Mouse (Mus musculus) intestine, postnatal 0 days (tissue): ENCODE measurements at regions not wholly inside any gene's neighbourhood (a gene's known extent, or its start where the extent isn't known, plus 50 kb on each side); places are given as distances from the start of the nearest gene placed in this dataset.

Experiments used
- ATAC-seq: fragments of 200-750 bp; cut with Nextera tagmentation; 2 replicates; pipeline ENCODE4 v1.8.0; 2017; ENCODE audit warnings: mild to moderate bottlenecking, moderate TSS enrichment, moderate library complexity
- H3K27ac ChIP-seq: fragments of 300-500 bp; sonication (generic); 2 replicates; pipeline ENCODE4 v1.5.1; 2014; ENCODE audit warnings: mild to moderate bottlenecking, low read depth, low read length, moderate library complexity
- H3K27me3 ChIP-seq: fragments of 300-500 bp; sonication (generic); replicated peaks from 2 replicates; pipeline ENCODE4 v1.6.1; 2014; ENCODE audit warnings: low read length, mixed read lengths; ENCODE audit not compliant: control insufficient read depth, insufficient read depth
- H3K36me3 ChIP-seq: fragments of 300-500 bp; sonication (generic); 2 replicates; pipeline ENCODE4 v1.6.1; 2014; ENCODE audit warnings: mild to moderate bottlenecking, moderate library complexity; ENCODE audit not compliant: control insufficient read depth, insufficient read depth
- H3K4me1 ChIP-seq: fragments of 300-500 bp; sonication (generic); replicated peaks from 2 replicates; pipeline ENCODE4 v1.6.1; 2014; ENCODE audit warnings: antibody characterized with exemption, low read length, mixed read lengths; ENCODE audit not compliant: control insufficient read depth, insufficient read depth
- H3K4me2 ChIP-seq: fragments of 300-500 bp; sonication (generic); replicated peaks from 2 replicates; pipeline ENCODE4 v1.6.1; 2014; ENCODE audit warnings: low read depth, mild to moderate bottlenecking, moderate library complexity
- H3K4me3 ChIP-seq: fragments of 300-500 bp; sonication (generic); 2 replicates; pipeline ENCODE4 v1.5.1; 2014; ENCODE audit warnings: low read depth, low read length
- H3K9ac ChIP-seq: fragments of 300-500 bp; sonication (generic); 2 replicates; pipeline ENCODE4 v1.6.1; 2014; ENCODE audit warnings: mild to moderate bottlenecking, low read depth, low read length
- H3K9me3 ChIP-seq: fragments of 300-500 bp; sonication (generic); 2 replicates; pipeline ENCODE4 v1.6.1; 2016; ENCODE audit warnings: mixed run types; ENCODE audit not compliant: control insufficient read depth
- CTCF ChIP-seq: sonication (generic); IDR thresholded peaks from 2 replicates; pipeline ENCODE4 v1.5.1; 2016; ENCODE audit warnings: low read depth, mild to moderate bottlenecking, control low read depth, antibody characterized with exemption, moderate library complexity
- WGBS: fragments of 180-500 bp; shearing (Covaris S2); extraction: QIAGEN DNeasy Blood & Tissue Kit; methylation state at CpG from one replicate; pipeline ENCODE4 v1.1.7; 2014; 5-methylcytosine and 5-hydroxymethylcytosine counted together

GRCm38 (mm10) chr3:34143652-34144051 lies 62.5 kb upstream of the Dnajc19 start:
- H3K4me2 ChIP-seq = no peak overlapping the region
- no peak overlapping the region for H3K9ac ChIP-seq
- no peak overlapping the region for H3K27ac ChIP-seq
- ATAC-seq = no peak
- H3K4me3 ChIP-seq = no peak overlapping the region
- no peak for TF ChIP-seq CTCF
- H3K9me3 ChIP-seq = no peaks in the 10 kb centered on the region
- H3K36me3 ChIP-seq = no peaks in the 10 kb centered on the region
- no peaks in the 10 kb centered on the region for H3K27me3 ChIP-seq
- WGBS = 73% methylated on average over 2 of the region's 2 CpGs
- H3K4me1 ChIP-seq = no peaks in the 10 kb centered on the region

GRCm38 (mm10) chr3:34139227-34139626 lies 58.1 kb upstream of the Dnajc19 start:
- H3K36me3 ChIP-seq = no peaks in the 10 kb centered on the region
- no peak for TF ChIP-seq CTCF
- no peak overlapping the region for H3K4me2 ChIP-seq
- H3K27ac ChIP-seq = no peak overlapping the region
- H3K4me1 ChIP-seq = no peaks in the 10 kb centered on the region
- H3K9ac ChIP-seq = no peak overlapping the region
- no peaks in the 10 kb centered on the region for H3K9me3 ChIP-seq
- H3K4me3 ChIP-seq = no peak overlapping the region
- WGBS = 79% methylated on average over 9 of the region's 9 CpGs
- no peaks in the 10 kb centered on the region for H3K27me3 ChIP-seq
- ATAC-seq = no peak

GRCm38 (mm10) chr3:34137984-34138383 lies 56.9 kb upstream of the Dnajc19 start:
- no peaks in the 10 kb centered on the region for H3K27me3 ChIP-seq
- no peak for TF ChIP-seq CTCF
- no peak overlapping the region for H3K4me3 ChIP-seq
- H3K9me3 ChIP-seq = no peaks in the 10 kb centered on the region
- no peaks in the 10 kb centered on the region for H3K4me1 ChIP-seq
- H3K27ac ChIP-seq = no peak overlapping the region
- 79% methylated on average over 7 of the region's 7 CpGs for WGBS
- no peaks in the 10 kb centered on the region for H3K36me3 ChIP-seq
- ATAC-seq = no peak
- H3K9ac ChIP-seq = no peak overlapping the region
- H3K4me2 ChIP-seq = no peak overlapping the region

- Histone ChIP-seq H3K36me3 (no peaks in the 10 kb centered on the region), H3K4me3 (no peak overlapping the region), H3K27me3 (no peaks in the 10 kb centered on the region), H3K27ac (no peak overlapping the region), H3K9ac (no peak overlapping the region), H3K4me2 (no peak overlapping the region), H3K4me1 (no peaks in the 10 kb centered on the region), H3K9me3 (no peaks in the 10 kb centered on the region)
- no peak for TF ChIP-seq CTCF
- no peak for ATAC-seq
- 76% methylated on average over 2 of the region's 2 CpGs for WGBS
These were observed 55.3 kb upstream of the Dnajc19 start for GRCm38 (mm10) chr3:34136385-34136784.
